Mouse (Mus musculus): ENCODE data around the gene Mgat2. TPM values are rescaled to one million over a fixed set of nuclear protein-coding genes. Genes with fewer than 3 reads are reported as not detected.
A peak's percentile ranks its signal among the peaks of the same experiment; 100 is the strongest.
"Not testable (repeated sequence)": the region's sequence is repeated elsewhere in the genome, so short reads cannot be mapped to it uniquely, and the experiment has no call there.

Gene Mgat2
- total and polyA plus RNA-seq, 3 experiments = 40.9 to 65.3 TPM; not detected in 1

DNA sequence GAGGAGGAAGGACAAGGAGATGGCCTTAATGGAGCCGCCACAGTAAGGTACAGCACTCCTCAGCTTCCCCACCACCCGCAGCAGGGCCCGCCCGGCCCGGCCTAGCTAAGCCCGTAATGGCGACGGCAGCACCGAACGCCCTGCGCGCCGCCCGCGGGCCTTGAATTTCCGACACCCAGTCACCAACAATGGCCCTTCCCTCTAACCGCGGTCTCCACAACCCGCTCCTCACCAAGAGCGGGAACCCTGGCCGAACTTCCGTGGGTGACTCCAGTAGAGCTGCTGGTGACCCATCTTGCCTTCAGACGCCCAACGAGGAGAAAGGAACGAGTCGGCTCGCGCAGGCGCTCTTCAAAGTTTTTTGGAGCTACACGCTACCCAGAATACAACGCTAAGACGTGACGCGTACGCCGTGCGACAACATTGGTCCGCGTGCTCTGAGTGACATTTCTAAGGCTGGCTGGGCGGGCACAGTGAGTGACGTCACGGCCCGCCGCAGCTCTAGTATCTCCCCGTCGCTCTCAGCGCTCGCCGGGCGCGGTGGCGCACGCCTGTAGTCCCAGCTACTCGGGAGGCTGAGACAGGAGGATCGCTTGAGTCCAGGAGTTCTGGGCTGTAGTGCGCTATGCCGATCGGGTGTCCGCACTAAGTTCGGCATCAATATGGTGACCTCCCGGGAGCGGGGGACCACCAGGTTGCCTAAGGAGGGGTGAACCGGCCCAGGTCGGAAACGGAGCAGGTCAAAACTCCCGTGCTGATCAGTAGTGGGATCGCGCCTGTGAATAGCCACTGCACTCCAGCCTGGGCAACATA, 25.0 kb upstream of the Mgat2 start, which contains the start of gene Rps29:
Gene Rps29, minus strand, starts transcription at position 422 of the 813 bp plus-strand sequence.
- Histone ChIP-seq H3K4me3 (ENCODE audit: control insufficient read depth in 1 of 2, insufficient read depth in 1 of 2, low read depth in 2 of 2, low read length in 2 of 2) (peak within 1 kb of the TSS; percentile 87 to 100), H3K4me1 (ENCODE audit: control insufficient read depth in 1 of 2, insufficient read depth in 2 of 2, low read length in 2 of 2) (peaks cover 0 to 16% of the 10 kb centered on the region in 2 experiments; a peak in 3 of 4 replicates), H3K27ac (ENCODE audit: control insufficient read depth, low read depth, low read length) (peak within 1 kb of the TSS; percentile 93), H3K9ac (ENCODE audit: control insufficient read depth, low read depth, low read length, poor library complexity, severe bottlenecking) (peak within 1 kb of the TSS; percentile 99), H3K79me2 (ENCODE audit: control insufficient read depth, insufficient read depth, low read length, poor library complexity) (peaks cover 11% of the 10 kb centered on the region), H3K36me3 (ENCODE audit: control insufficient read depth in 1 of 2, insufficient read depth in 2 of 2, low read length in 2 of 2) (peaks cover 8 to 22% of the 10 kb centered on the region in 2 experiments)
- H3K9me3 ChIP-seq (replicated peaks; ENCODE audit: insufficient read depth, low read length); H3K27me3 ChIP-seq (ENCODE audit: control insufficient read depth in 1 of 2, insufficient read depth in 2 of 2, low read length in 2 of 2): not testable (repeated sequence)
- DNase-seq (ENCODE audit: low read depth, low spot score) = peak; percentile 99
- peak; percentile 95 for TF ChIP-seq NELFE (IDR thresholded peaks at IDR 0.05; ENCODE audit: low read depth, low read length)
- 0 out of 6 replicates have a peak, but pooled peaks of 1 of the 3 experiments have one; percentile 4 for TF ChIP-seq CTCF (IDR thresholded peaks at IDR 0.05 in 2 of 3, conservative IDR thresholded peaks at IDR 0.05 in 1 of 3; ENCODE audit: control insufficient read depth in 1 of 3, insufficient read depth in 1 of 3, low read depth in 2 of 3, low read length in 3 of 3, poor library complexity in 1 of 3, severe bottlenecking in 1 of 3)
- peak; percentile 76 for TF ChIP-seq KAT2A (conservative IDR thresholded peaks at IDR 0.05; ENCODE audit: low read depth, low read length)
- TF ChIP-seq POLR2AphosphoS2 (IDR thresholded peaks at IDR 0.05; ENCODE audit: low read length) = peak; percentile 78; the same call in 1 of the 2 replicates
- TF ChIP-seq TCF12 (IDR thresholded peaks at IDR 0.05; ENCODE audit: low read depth, low read length) = peak; percentile 64
- peak; percentile 97 for TF ChIP-seq TBP (IDR thresholded peaks at IDR 0.05; ENCODE audit: low read depth, low read length)
- peak; percentile 50; the same call in 1 of the 2 replicates for TF ChIP-seq ETS1 (IDR thresholded peaks at IDR 0.05; ENCODE audit: low read depth, low read length)
- peak; percentile 46; the same call in 1 of the 2 replicates for TF ChIP-seq ELF1 (IDR thresholded peaks at IDR 0.05; ENCODE audit: low read depth, low read length)
- TF ChIP-seq MXI1 (IDR thresholded peaks at IDR 0.05; ENCODE audit: low read depth, low read length) = peak; percentile 90
- peak; percentile 52 for TF ChIP-seq SIN3A (IDR thresholded peaks at IDR 0.05; ENCODE audit: low read length)
- TF ChIP-seq HCFC1 (IDR thresholded peaks at IDR 0.05; ENCODE audit: low read depth, low read length) = peak; percentile 90
- TF ChIP-seq NRF1 (IDR thresholded peaks at IDR 0.05; ENCODE audit: insufficient read depth, low read depth, low read length, poor library complexity, severe bottlenecking) = peak; percentile 74
- TF ChIP-seq USF1 (IDR thresholded peaks at IDR 0.05; ENCODE audit: low read depth, low read length) = peak; percentile 49; the same call in 1 of the 2 replicates
- TF ChIP-seq POLR2A (IDR thresholded peaks at IDR 0.05; ENCODE audit: control insufficient read depth in 1 of 2, insufficient read depth in 1 of 2, low read depth in 1 of 2, low read length in 2 of 2, poor library complexity in 1 of 2) = peak; percentile 73 to 96
- peak; percentile 92 for TF ChIP-seq MAX (IDR thresholded peaks at IDR 0.05; ENCODE audit: low read length)
- TF ChIP-seq ZMIZ1 (IDR thresholded peaks at IDR 0.05; ENCODE audit: low read depth, low read length) = peak; percentile 57; the same call in 1 of the 2 replicates
- peak; percentile 80 for TF ChIP-seq MAFK (IDR thresholded peaks at IDR 0.05; ENCODE audit: borderline replicate concordance, low read depth, low read length)
- TF ChIP-seq POLR2AphosphoS5 (IDR thresholded peaks at IDR 0.05; ENCODE audit: borderline replicate concordance, low read depth, low read length) = peak; percentile 78; the same call in 1 of the 2 replicates
- peak; percentile 92 for TF ChIP-seq MYC (IDR thresholded peaks at IDR 0.05; ENCODE audit: low read depth, low read length)
